Mouse (Mus musculus) 416B (cell line): ENCODE results near the gene Prr19.
"Not testable (repeated sequence)": the region's sequence is repeated elsewhere in the genome, so short reads cannot be mapped to it uniquely, and the experiment has no call there.

Experiments used
- DNase-seq: peaks from one replicate; pipeline ENCODE4 v3.0.0; 2011; ENCODE audit warnings: low read depth

The Prr19 gene

GRCm38 (mm10) chr7:25322058-25322484 lies 20.9 kb downstream of the Prr19 start:
- DNase-seq, result no peak

GRCm38 (mm10) chr7:25323219-25323618 lies 22.0 kb downstream of the Prr19 start:
- peak; percentile 86 for DNase-seq

GRCm38 (mm10) chr7:25325431-25325830 lies 24.2 kb downstream of the Prr19 start:
- not testable (repeated sequence) for DNase-seq

GRCm38 (mm10) chr7:25326233-25326632 lies 25.0 kb downstream of the Prr19 start:
- peak; percentile 32 for DNase-seq

- peak; percentile 79 for DNase-seq
These were observed 32.5 kb downstream of the Prr19 start for GRCm38 (mm10) chr7:25333596-25334307.

- no peak for DNase-seq
These were observed 33.3 kb downstream of the Prr19 start for GRCm38 (mm10) chr7:25334472-25334871.

- no peak for DNase-seq
These were observed 38.1 kb downstream of the Prr19 start for GRCm38 (mm10) chr7:25339329-25339728.

GRCm38 (mm10) chr7:25341000-25341784 lies 40.0 kb downstream of the Prr19 start:
- DNase-seq, result no peak

GRCm38 (mm10) chr7:25348861-25349260 lies 47.6 kb downstream of the Prr19 start:
- DNase-seq, result no peak
